Mouse (Mus musculus): ENCODE measurements around the gene Arrb1. TPM values are rescaled to one million over a fixed set of nuclear protein-coding genes. Genes with fewer than 3 reads are reported as not detected.

The Arrb1 gene
- polyA plus RNA-seq, 1 experiment from 2014 or later: 14.6 TPM

GRCm38 (mm10) chr7:99592669-99593068, 57.4 kb downstream of the Arrb1 start:
- Histone ChIP-seq H3K36me3 (peaks cover 84% of the 10 kb centered on the region), H3K27me3 (ENCODE audit: insufficient read depth, poor library complexity, severe bottlenecking) (no peaks in the 10 kb centered on the region), H3K4me1 (replicated peaks) (peaks cover 36% of the 10 kb centered on the region), H3K27ac (no peak overlapping the region), H3K9me3 (no peaks in the 10 kb centered on the region), H3K4me3 (no peak overlapping the region)
- 93% methylated on average over 3 of the region's 3 CpGs for WGBS
- no peak for DNase-seq (ENCODE audit: low spot score)

- Histone ChIP-seq H3K27ac (no peak overlapping the region; the same call in 1 of the 2 replicates), H3K27me3 (ENCODE audit: insufficient read depth, poor library complexity, severe bottlenecking) (no peaks in the 10 kb centered on the region), H3K4me3 (peak overlapping the region; percentile 1; the same call in 1 of the 2 replicates), H3K36me3 (peaks cover 85% of the 10 kb centered on the region), H3K4me1 (replicated peaks) (peaks cover 22% of the 10 kb centered on the region), H3K9me3 (no peaks in the 10 kb centered on the region)
- WGBS: 93% methylated on average over 15 of the region's 15 CpGs
- DNase-seq (ENCODE audit: low spot score): no peak
Measured at GRCm38 (mm10) chr7:99593868-99594803, 58.9 kb downstream of the Arrb1 start.

- peaks cover 98% of the 10 kb centered on the region for H3K36me3 ChIP-seq
- no peak overlapping the region for H3K4me3 ChIP-seq
- 74% methylated on average over 4 of the region's 4 CpGs for WGBS
- H3K9me3 ChIP-seq: no peaks in the 10 kb centered on the region
- no peaks in the 10 kb centered on the region for H3K4me1 ChIP-seq (replicated peaks)
- DNase-seq (ENCODE audit: low spot score): no peak
- H3K27ac ChIP-seq: no peak overlapping the region
- no peaks in the 10 kb centered on the region for H3K27me3 ChIP-seq (ENCODE audit: insufficient read depth, poor library complexity, severe bottlenecking)
Measured at GRCm38 (mm10) chr7:99598722-99599121, 63.5 kb downstream of the Arrb1 start.

- WGBS: 85% methylated on average over 8 of the region's 8 CpGs
- DNase-seq (ENCODE audit: low spot score): no peak
- Histone ChIP-seq H3K4me1 (replicated peaks) (peaks cover 6% of the 10 kb centered on the region; the same call in 1 of the 2 replicates), H3K27me3 (ENCODE audit: insufficient read depth, poor library complexity, severe bottlenecking) (no peaks in the 10 kb centered on the region), H3K27ac (no peak overlapping the region), H3K36me3 (peaks cover 65% of the 10 kb centered on the region), H3K4me3 (no peak overlapping the region), H3K9me3 (no peaks in the 10 kb centered on the region)
Measured at GRCm38 (mm10) chr7:99603875-99604662, 68.8 kb downstream of the Arrb1 start.

- Histone ChIP-seq H3K4me3 (no peak overlapping the region), H3K36me3 (peaks cover 55% of the 10 kb centered on the region), H3K27me3 (ENCODE audit: insufficient read depth, poor library complexity, severe bottlenecking) (no peaks in the 10 kb centered on the region), H3K9me3 (no peaks in the 10 kb centered on the region), H3K27ac (no peak overlapping the region), H3K4me1 (replicated peaks) (peaks cover 6% of the 10 kb centered on the region; the same call in 1 of the 2 replicates)
- no peak for DNase-seq (ENCODE audit: low spot score)
- 93% methylated on average over 2 of the region's 2 CpGs for WGBS
Measured at GRCm38 (mm10) chr7:99605058-99605457, 69.8 kb downstream of the Arrb1 start.

GRCm38 (mm10) chr7:99606303-99606702, 71.0 kb downstream of the Arrb1 start:
- Histone ChIP-seq H3K9me3 (no peaks in the 10 kb centered on the region), H3K4me1 (replicated peaks) (peaks cover 6% of the 10 kb centered on the region; the same call in 1 of the 2 replicates), H3K27me3 (ENCODE audit: insufficient read depth, poor library complexity, severe bottlenecking) (no peaks in the 10 kb centered on the region), H3K27ac (no peak overlapping the region), H3K4me3 (no peak overlapping the region), H3K36me3 (peaks cover 42% of the 10 kb centered on the region)
- WGBS: 88% methylated on average over 11 of the region's 11 CpGs
- no peak for DNase-seq (ENCODE audit: low spot score)

- Histone ChIP-seq H3K4me1 (replicated peaks) (peaks cover 6% of the 10 kb centered on the region; the same call in 1 of the 2 replicates), H3K27ac (no peak overlapping the region), H3K36me3 (peaks cover 38% of the 10 kb centered on the region), H3K4me3 (no peak overlapping the region), H3K27me3 (ENCODE audit: insufficient read depth, poor library complexity, severe bottlenecking) (no peaks in the 10 kb centered on the region), H3K9me3 (no peaks in the 10 kb centered on the region)
- no peak for DNase-seq (ENCODE audit: low spot score)
- 59% methylated on average over 3 of the region's 3 CpGs for WGBS
Measured at GRCm38 (mm10) chr7:99606766-99607165, 71.5 kb downstream of the Arrb1 start.

GRCm38 (mm10) chr7:99607632-99608031, 72.4 kb downstream of the Arrb1 start:
- Histone ChIP-seq H3K4me3 (no peak overlapping the region), H3K27me3 (ENCODE audit: insufficient read depth, poor library complexity, severe bottlenecking) (no peaks in the 10 kb centered on the region), H3K9me3 (no peaks in the 10 kb centered on the region), H3K36me3 (peaks cover 29% of the 10 kb centered on the region), H3K27ac (no peak overlapping the region), H3K4me1 (replicated peaks) (peaks cover 6% of the 10 kb centered on the region; the same call in 1 of the 2 replicates)
- 52% methylated on average over 2 of the region's 2 CpGs for WGBS
- no peak for DNase-seq (ENCODE audit: low spot score)

GRCm38 (mm10) chr7:99618264-99618663, 83.0 kb downstream of the Arrb1 start:
- Histone ChIP-seq H3K4me1 (replicated peaks) (peaks cover 18% of the 10 kb centered on the region), H3K9me3 (no peaks in the 10 kb centered on the region), H3K27me3 (ENCODE audit: insufficient read depth, poor library complexity, severe bottlenecking) (peaks cover 32% of the 10 kb centered on the region), H3K27ac (no peak overlapping the region), H3K36me3 (no peaks in the 10 kb centered on the region), H3K4me3 (no peak overlapping the region)
- 66% methylated on average over 2 of the region's 2 CpGs for WGBS
- no peak for DNase-seq (ENCODE audit: low spot score)

GRCm38 (mm10) chr7:99618860-99619259, 83.6 kb downstream of the Arrb1 start:
- Histone ChIP-seq H3K27ac (no peak overlapping the region), H3K27me3 (ENCODE audit: insufficient read depth, poor library complexity, severe bottlenecking) (peaks cover 38% of the 10 kb centered on the region), H3K36me3 (no peaks in the 10 kb centered on the region), H3K4me1 (replicated peaks) (peaks cover 24% of the 10 kb centered on the region), H3K4me3 (no peak overlapping the region), H3K9me3 (no peaks in the 10 kb centered on the region)
- WGBS: 9% methylated on average over 3 of the region's 3 CpGs
- no peak for DNase-seq (ENCODE audit: low spot score)

GRCm38 (mm10) chr7:99625722-99626375, 90.6 kb downstream of the Arrb1 start:
- Histone ChIP-seq H3K9me3 (no peaks in the 10 kb centered on the region), H3K27me3 (ENCODE audit: insufficient read depth, poor library complexity, severe bottlenecking) (peaks cover 96% of the 10 kb centered on the region), H3K27ac (peak overlapping the region; percentile 82), H3K36me3 (no peaks in the 10 kb centered on the region), H3K4me1 (replicated peaks) (peaks cover 62% of the 10 kb centered on the region), H3K4me3 (peak overlapping the region; percentile 60)
- WGBS: under 1% methylated on average over 81 of the region's 81 CpGs
- peak; percentile 88 for DNase-seq (ENCODE audit: low spot score)
